Mouse (Mus musculus) intestine, embryonic 16.5 days (tissue): ENCODE measurements at regions not wholly inside any gene's neighbourhood (a gene's known extent, or its start where the extent isn't known, plus 50 kb on each side); places are given as distances from the start of the nearest gene placed in this dataset.

Source experiments
- ATAC-seq: fragments of 200-750 bp; cut with Nextera tagmentation; 2 replicates; pipeline ENCODE4 v1.8.0; 2017; ENCODE audit warnings: moderate TSS enrichment, moderate library complexity
- H3K27ac ChIP-seq: fragments of 300-500 bp; sonication (generic); 2 replicates; pipeline ENCODE4 v1.5.1; 2014; ENCODE audit warnings: mild to moderate bottlenecking, low read length
- H3K27me3 ChIP-seq: fragments of 300-500 bp; sonication (generic); replicated peaks from 2 replicates; pipeline ENCODE4 v1.6.1; 2014; ENCODE audit warnings: low read length, control low read depth, mixed read lengths; ENCODE audit not compliant: control insufficient read depth, insufficient read depth
- H3K36me3 ChIP-seq: fragments of 300-500 bp; sonication (generic); 2 replicates; pipeline ENCODE4 v1.6.1; 2014; ENCODE audit warnings: low read length, control low read depth; ENCODE audit not compliant: control insufficient read depth, insufficient read depth
- H3K4me1 ChIP-seq: fragments of 300-500 bp; sonication (generic); 2 replicates; pipeline ENCODE4 v1.6.1; 2014; ENCODE audit warnings: low read length, control low read depth, mixed read lengths; ENCODE audit not compliant: control insufficient read depth, insufficient read depth
- H3K4me2 ChIP-seq: fragments of 300-500 bp; sonication (generic); 2 replicates; pipeline ENCODE4 v1.6.1; 2014; ENCODE audit warnings: low read depth, low read length, control low read depth
- H3K4me3 ChIP-seq: fragments of 300-500 bp; sonication (generic); 2 replicates; pipeline ENCODE4 v1.5.1; 2014; ENCODE audit warnings: mild to moderate bottlenecking, low read length
- H3K9ac ChIP-seq: fragments of 300-500 bp; sonication (generic); 2 replicates; pipeline ENCODE4 v1.6.1; 2014; ENCODE audit warnings: low read depth, low read length
- H3K9me3 ChIP-seq: fragments of 300-500 bp; sonication (generic); 2 replicates; pipeline ENCODE4 v1.6.1; 2016; ENCODE audit warnings: low read length, control low read depth; ENCODE audit not compliant: control insufficient read depth
- WGBS: fragments of 180-500 bp; shearing (Covaris S2); extraction: QIAGEN DNeasy Blood & Tissue Kit; methylation state at CpG from one replicate; pipeline ENCODE4 v1.1.7; 2014; 5-methylcytosine and 5-hydroxymethylcytosine counted together

DNA sequence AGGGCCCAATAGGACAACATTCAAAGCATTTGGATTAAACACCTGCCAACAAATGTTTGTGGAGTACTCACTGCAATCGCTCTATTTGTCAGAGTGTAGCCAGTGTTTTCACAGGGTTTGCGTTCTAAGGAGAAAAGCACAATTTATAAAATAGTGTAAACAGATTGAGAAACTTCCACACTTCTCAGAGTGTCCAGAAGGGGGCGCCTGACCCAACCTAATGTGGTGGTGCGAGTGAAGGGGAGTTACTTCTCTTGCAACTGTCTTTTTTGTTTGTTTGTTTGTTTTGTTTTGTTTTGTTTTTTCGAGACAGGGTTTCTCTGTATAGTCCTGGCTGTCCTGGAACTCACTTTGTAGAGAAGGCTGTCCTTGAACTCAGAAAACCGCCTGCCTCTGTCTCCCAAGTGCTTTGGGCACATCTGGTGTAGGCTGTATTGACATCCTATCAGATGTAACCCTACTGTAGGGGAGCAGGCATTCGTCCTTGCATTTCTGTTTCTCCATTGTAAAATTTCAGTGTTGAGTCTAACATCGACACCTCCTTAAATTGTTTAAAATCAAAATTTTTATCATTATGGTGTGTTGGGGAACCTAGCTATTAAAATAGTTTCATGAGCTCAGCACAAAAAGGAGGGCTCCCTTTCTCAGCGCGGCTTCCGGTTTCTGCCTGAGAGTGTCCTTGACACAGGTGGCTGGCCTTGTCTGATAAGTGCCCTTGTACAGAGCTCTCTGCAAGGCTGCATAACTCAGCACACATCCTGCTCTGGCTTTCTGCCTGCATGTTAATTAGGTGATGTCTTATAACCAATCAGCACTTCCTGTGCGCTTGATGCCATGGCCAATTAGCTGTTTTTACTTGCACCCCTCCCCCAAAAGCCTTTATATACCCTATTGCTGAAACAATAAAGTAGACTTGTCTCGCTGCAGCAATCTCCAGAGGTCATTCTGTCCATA is 307.0 kb downstream of the Fam84a start:
- Histone ChIP-seq H3K9ac (no peak overlapping the region), H3K4me3 (no peak overlapping the region), H3K27ac (no peak overlapping the region), H3K4me2 (no peak overlapping the region), H3K9me3 (no peaks in the 10 kb centered on the region), H3K27me3 (no peaks in the 10 kb centered on the region), H3K36me3 (no peaks in the 10 kb centered on the region), H3K4me1 (no peaks in the 10 kb centered on the region)
- WGBS: 55% methylated on average over 13 of the region's 13 CpGs
- no peak for ATAC-seq

DNA sequence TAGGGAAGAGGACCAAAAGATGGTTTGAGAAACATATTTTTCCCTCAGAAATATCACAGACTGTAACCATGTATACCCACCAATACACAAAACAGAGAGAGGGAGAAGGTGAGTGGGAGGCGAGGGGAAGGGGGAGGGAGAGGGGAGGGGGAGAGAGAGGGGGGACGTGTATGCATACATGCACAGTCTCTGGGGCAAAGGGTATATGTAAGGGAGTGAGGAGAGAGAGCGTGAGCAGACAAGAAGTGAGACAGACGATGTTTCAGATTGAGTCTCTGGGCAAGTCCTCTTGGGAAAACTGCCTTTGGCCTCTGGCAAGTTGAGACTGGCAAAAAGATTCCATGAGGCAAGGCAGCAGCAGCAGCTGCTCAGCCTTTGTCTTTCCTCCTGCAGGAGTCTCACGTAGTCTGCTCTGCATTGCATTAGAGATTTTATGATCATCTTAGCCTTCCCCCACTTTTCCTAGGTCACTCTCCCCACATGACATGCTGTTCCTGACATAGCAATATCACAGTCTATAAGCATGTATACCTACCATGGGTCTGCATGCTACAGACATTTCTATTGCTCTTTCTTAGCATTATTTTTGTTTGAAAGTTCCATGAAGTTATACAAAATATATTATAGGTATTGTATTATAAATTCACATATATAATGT is 308.3 kb downstream of the Fam84a start:
- Histone ChIP-seq H3K4me2 (no peak overlapping the region), H3K27ac (no peak overlapping the region), H3K4me1 (no peaks in the 10 kb centered on the region), H3K4me3 (no peak overlapping the region), H3K9me3 (no peaks in the 10 kb centered on the region), H3K36me3 (no peaks in the 10 kb centered on the region), H3K9ac (no peak overlapping the region), H3K27me3 (no peaks in the 10 kb centered on the region)
- ATAC-seq: no peak
- WGBS: 68% methylated on average over 5 of the region's 5 CpGs

DNA sequence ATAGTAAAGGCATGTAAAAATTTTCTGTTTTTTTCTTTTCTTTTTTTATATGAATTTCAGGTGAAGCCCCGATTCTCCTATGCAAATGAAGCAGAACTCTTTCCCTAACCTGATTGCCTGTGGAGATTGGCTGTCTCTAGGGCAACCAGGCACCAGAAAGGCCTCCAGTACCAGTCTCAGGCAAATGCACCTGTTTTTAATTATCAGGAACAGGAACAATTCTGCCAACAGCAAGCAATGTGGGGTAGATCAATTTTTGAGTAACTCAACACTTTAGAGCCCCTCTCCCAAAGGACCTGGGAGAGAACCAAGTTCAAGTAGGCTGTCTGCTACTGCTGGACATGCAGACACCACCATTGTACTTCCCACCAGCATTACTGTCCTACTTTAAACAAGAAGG is 310.6 kb downstream of the Fam84a start:
- ATAC-seq: no peak
- no peak overlapping the region for H3K4me3 ChIP-seq
- no peaks in the 10 kb centered on the region for H3K36me3 ChIP-seq
- H3K9ac ChIP-seq: no peak overlapping the region
- no peaks in the 10 kb centered on the region for H3K27me3 ChIP-seq
- 78% methylated on average over 1 of the region's 1 CpGs for WGBS
- no peaks in the 10 kb centered on the region for H3K4me1 ChIP-seq
- H3K4me2 ChIP-seq: no peak overlapping the region
- no peak overlapping the region for H3K27ac ChIP-seq
- H3K9me3 ChIP-seq: no peaks in the 10 kb centered on the region

DNA sequence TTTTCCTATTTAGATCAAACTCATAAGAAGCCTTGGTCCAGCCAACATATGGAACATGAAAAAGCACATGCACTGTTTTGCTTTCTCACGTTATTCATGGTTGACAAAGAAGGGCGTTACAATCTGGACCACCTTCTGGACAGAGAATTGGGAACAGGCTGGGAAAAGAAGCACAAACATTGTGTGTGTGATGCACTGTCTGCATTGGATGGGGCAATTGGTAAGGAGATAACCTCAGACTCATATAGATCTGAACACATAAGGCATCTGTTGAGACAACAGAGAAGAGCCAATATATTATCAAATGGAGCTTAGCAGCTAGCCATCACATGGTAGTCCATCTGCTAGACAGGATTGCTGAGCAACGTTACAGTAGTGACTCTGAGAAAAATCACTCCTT is 317.1 kb downstream of the Fam84a start:
- Histone ChIP-seq H3K36me3 (no peaks in the 10 kb centered on the region), H3K9ac (no peak overlapping the region), H3K27me3 (no peaks in the 10 kb centered on the region), H3K9me3 (no peaks in the 10 kb centered on the region), H3K4me3 (no peak overlapping the region), H3K4me1 (no peaks in the 10 kb centered on the region), H3K4me2 (no peak overlapping the region), H3K27ac (no peak overlapping the region)
- 81% methylated on average over 3 of the region's 3 CpGs for WGBS
- ATAC-seq: no peak

DNA sequence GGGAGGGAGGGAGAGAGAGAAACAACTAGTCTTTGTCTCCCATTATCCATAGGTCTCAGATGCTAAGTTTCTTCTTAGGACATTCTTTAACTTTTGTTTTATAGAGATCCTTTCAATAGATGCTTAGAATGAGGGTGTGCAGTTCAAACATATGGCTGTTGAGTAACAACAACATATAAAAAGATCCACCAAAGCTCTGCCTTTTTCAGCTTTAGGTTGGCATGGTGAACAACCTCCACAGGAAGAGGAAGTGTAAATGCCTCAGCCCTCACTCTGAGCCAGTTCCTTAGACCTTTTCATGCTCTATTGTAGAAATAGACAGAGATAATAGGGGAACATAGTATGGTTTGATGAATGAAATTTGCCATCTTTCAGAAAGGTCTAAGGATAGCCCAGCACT is 326.0 kb downstream of the Fam84a start:
- Histone ChIP-seq H3K27ac (no peak overlapping the region), H3K4me2 (no peak overlapping the region), H3K27me3 (no peaks in the 10 kb centered on the region), H3K4me3 (no peak overlapping the region), H3K9ac (no peak overlapping the region), H3K36me3 (no peaks in the 10 kb centered on the region), H3K9me3 (no peaks in the 10 kb centered on the region), H3K4me1 (no peaks in the 10 kb centered on the region)
- ATAC-seq: no peak

DNA sequence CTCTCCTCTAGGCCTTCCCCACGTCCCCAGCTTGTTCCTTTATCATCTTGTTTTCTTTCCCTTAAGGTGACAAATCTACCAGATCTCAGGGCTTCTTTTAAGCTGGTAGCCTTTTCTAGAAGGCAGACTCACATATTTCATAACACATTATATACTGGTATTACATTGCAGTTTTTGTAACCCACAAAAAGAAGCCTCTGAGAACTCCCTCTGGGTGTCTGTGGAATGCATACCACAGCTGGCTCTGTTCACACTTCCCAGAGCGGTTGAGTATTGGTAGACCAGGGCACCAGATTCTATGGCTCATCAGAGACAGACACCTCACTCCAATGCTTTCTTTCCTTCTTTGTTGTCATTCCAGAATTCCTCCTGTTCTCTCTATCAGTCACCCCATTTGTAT is 336.4 kb downstream of the Fam84a start:
- H3K27ac ChIP-seq: no peak overlapping the region
- H3K9me3 ChIP-seq: no peaks in the 10 kb centered on the region
- no peaks in the 10 kb centered on the region for H3K4me1 ChIP-seq
- no peak overlapping the region for H3K4me2 ChIP-seq
- no peaks in the 10 kb centered on the region for H3K27me3 ChIP-seq
- 63% methylated on average over 2 of the region's 2 CpGs for WGBS
- no peak overlapping the region for H3K9ac ChIP-seq
- ATAC-seq: no peak
- no peak overlapping the region for H3K4me3 ChIP-seq
- H3K36me3 ChIP-seq: no peaks in the 10 kb centered on the region

DNA sequence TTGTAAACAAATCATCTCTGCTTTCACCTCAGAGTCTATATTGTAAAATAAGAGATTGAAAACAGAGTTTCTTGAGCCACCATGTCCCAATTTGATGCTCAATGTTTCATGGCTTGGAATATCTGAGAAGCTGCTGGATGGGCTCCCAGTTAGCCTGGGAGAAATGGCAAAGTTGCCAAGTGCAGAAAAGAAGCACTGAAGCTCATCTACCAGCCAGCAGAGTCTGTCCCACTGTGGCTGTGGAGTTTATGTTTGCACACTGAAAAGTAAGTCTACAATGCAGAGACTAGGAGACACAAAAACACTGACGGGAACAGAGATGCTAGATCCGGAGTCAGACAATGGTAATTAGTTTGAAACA is 341.7 kb downstream of the Fam84a start:
- WGBS: 84% methylated on average over 2 of the region's 2 CpGs
- Histone ChIP-seq H3K36me3 (no peaks in the 10 kb centered on the region), H3K9ac (no peak overlapping the region), H3K4me3 (no peak overlapping the region), H3K27ac (no peak overlapping the region), H3K27me3 (no peaks in the 10 kb centered on the region), H3K4me2 (no peak overlapping the region), H3K9me3 (no peaks in the 10 kb centered on the region), H3K4me1 (no peaks in the 10 kb centered on the region)
- no peak for ATAC-seq

DNA sequence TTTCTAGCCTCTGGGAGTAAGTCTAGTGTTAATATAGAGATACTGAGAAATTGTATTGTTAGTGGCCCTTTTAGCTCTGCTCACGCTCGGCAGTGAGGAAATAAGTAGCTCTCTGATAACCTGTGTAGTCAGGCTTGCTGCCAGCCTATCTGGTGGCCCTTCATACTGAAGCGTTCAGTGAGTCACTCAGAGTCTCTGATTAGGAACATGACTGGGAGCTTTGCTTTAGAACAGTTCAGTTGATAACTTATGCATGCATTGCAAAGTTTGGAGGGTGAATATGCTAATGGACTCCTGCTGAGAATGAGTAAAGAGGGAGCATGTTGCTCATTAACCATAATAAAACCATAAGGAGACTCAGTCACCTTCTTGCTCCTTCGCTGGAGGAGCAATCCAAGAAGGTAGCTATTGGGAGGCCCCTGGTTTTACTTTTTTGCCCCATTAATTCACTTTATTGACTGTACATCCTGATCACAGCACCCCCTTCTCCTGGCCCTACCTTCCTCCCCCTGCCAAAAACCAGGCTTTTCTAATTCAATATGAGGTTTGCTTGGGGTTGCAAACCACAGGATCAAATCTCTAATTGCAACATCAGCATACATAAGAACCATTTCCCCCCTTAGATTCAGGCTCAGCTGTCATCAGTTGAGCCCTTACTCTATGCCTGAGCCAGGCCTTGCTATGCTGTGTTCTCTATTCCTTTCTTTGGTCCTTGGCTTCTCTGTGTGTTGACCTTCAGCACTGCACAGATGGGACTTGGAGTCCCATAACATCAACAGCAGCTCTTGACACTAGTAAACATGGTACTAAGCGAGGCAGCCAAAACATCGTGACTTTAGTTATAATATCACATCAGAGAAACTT is 342.3 kb downstream of the Fam84a start:
- Histone ChIP-seq H3K4me3 (no peak overlapping the region), H3K4me2 (no peak overlapping the region), H3K4me1 (no peaks in the 10 kb centered on the region), H3K36me3 (no peaks in the 10 kb centered on the region), H3K9ac (no peak overlapping the region), H3K9me3 (no peaks in the 10 kb centered on the region), H3K27me3 (no peaks in the 10 kb centered on the region), H3K27ac (no peak overlapping the region)
- ATAC-seq: peak; percentile 88
- WGBS: 66% methylated on average over 6 of the region's 6 CpGs

DNA sequence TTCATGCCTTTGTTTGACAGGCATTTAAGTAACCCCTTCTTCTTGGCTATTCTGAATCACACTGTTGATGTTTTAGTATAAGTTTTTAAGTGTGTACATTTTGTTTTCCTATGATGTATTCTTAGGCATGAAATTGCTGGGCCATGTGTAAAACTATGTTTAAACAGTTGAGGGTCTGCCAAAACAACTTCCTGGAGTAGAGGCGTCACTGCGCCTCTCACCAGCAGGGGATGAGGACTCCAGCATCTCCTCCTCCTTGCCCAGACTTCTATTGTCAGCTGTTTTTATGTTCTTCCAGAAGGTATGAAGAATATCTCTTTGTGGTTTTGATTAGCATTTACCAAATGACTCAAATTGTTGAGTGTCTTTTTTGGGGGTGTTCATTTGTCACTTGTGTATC is 372.1 kb downstream of the Fam84a start:
- no peak overlapping the region for H3K9ac ChIP-seq
- WGBS: 68% methylated on average over 2 of the region's 2 CpGs
- H3K36me3 ChIP-seq: no peaks in the 10 kb centered on the region
- no peaks in the 10 kb centered on the region for H3K27me3 ChIP-seq
- no peaks in the 10 kb centered on the region for H3K4me1 ChIP-seq
- H3K27ac ChIP-seq: no peak overlapping the region
- no peak overlapping the region for H3K4me3 ChIP-seq
- no peak for ATAC-seq
- H3K4me2 ChIP-seq: no peak overlapping the region
- no peaks in the 10 kb centered on the region for H3K9me3 ChIP-seq
